Mouse (Mus musculus) ES-E14 (cell line): ENCODE data around the gene Doc2b. TPM values are rescaled to one million over a fixed set of nuclear protein-coding genes. Genes with fewer than 3 reads are reported as not detected.

Source experiments
- DNase-seq: peaks from one replicate; pipeline ENCODE4 v3.0.0-alpha.2; 2013; ENCODE audit warnings: low read depth, low spot score
- H3K27ac ChIP-seq: 2 replicates; pipeline ENCODE4 v1.5.1; 2012; ENCODE audit warnings: low read depth, mild to moderate bottlenecking, low read length, moderate library complexity, mixed read lengths; ENCODE audit not compliant: poor library complexity, insufficient read depth, severe bottlenecking
- H3K36me3 ChIP-seq: 2 replicates; pipeline ENCODE4 v1.6.1; 2012; ENCODE audit warnings: mild to moderate bottlenecking, low read length, moderate library complexity, mixed read lengths; ENCODE audit not compliant: control insufficient read depth, poor library complexity, insufficient read depth, severe bottlenecking
- H3K4me1 ChIP-seq, 2 experiments: fragments of 150-350 bp in 1 of 2; sonication (generic) in 1 of 2; 2 replicates each; pipeline ENCODE4 v1.6.1; 2012; ENCODE audit warnings: low read length in 2 of 2, mild to moderate bottlenecking in 1 of 2, mixed read lengths in 1 of 2; ENCODE audit not compliant: control insufficient read depth in 2 of 2, insufficient read depth in 2 of 2, poor library complexity in 1 of 2
- H3K4me3 ChIP-seq, 2 experiments: fragments of 150-350 bp in 1 of 2; sonication (generic) in 1 of 2; 2 replicates each; pipeline ENCODE4 v1.5.1; 2012; ENCODE audit warnings: low read length in 2 of 2, low read depth in 1 of 2, mild to moderate bottlenecking in 1 of 2, mixed read lengths in 1 of 2; ENCODE audit not compliant: insufficient read depth in 1 of 2, poor library complexity in 1 of 2, severe bottlenecking in 1 of 2
- H3K9ac ChIP-seq: 2 replicates; pipeline ENCODE4 v1.6.1; 2012; ENCODE audit warnings: low read depth, mild to moderate bottlenecking, low read length, mixed read lengths; ENCODE audit not compliant: poor library complexity, insufficient read depth, severe bottlenecking
- H3K9me3 ChIP-seq: fragments of 150-350 bp; sonication (generic); 2 replicates; pipeline ENCODE4 v1.6.1; 2012; ENCODE audit warnings: low read depth, mild to moderate bottlenecking, low read length; ENCODE audit not compliant: control insufficient read depth, insufficient read depth
- CHD2 ChIP-seq: IDR thresholded peaks from 2 replicates; pipeline ENCODE4 v1.6.1; 2014; ENCODE audit warnings: mild to moderate bottlenecking, low read depth, low read length, inconsistent platforms
- HCFC1 ChIP-seq: IDR thresholded peaks from 2 replicates; pipeline ENCODE4 v1.6.1; 2012; ENCODE audit warnings: low read length, inconsistent platforms, borderline replicate concordance; ENCODE audit not compliant: insufficient read depth
- MAFK ChIP-seq: IDR thresholded peaks from 2 replicates; pipeline ENCODE4 v1.6.1; 2014; ENCODE audit warnings: mild to moderate bottlenecking, low read depth, low read length, inconsistent platforms; ENCODE audit not compliant: insufficient read depth
- ZC3H11A ChIP-seq: IDR thresholded peaks from 2 replicates; pipeline ENCODE4 v1.6.1; 2012; ENCODE audit warnings: low read depth, mild to moderate bottlenecking, inconsistent platforms, low read length, borderline replicate concordance
- ZNF384 ChIP-seq: IDR thresholded peaks from 2 replicates; pipeline ENCODE4 v1.6.1; 2012; ENCODE audit warnings: low read depth, low read length, inconsistent platforms
- in situ Hi-C, 2 experiments: fragments of 600-800 bp; cut with MboI; formaldehyde crosslinking; loops; one replicate each; pipeline ENCODE4 v1.15.1; 2025; ENCODE audit warnings: low sequenced_read_pairs in 2 of 2, inconsistent platforms in 1 of 2; ENCODE audit not compliant: unreplicated experiment in 2 of 2
- total RNA-seq: library from RNA; depleted of rRNA; stranded (reverse); fragments of 300-350 nt; gene quantifications from 2 replicates; pipeline ENCODE4 v1.2.3, GENCODE M21; 2012

Gene Doc2b
- total RNA-seq, 1 experiment, result 0.27 TPM

GRCm38 (mm10) chr11:75838861-75839426 lies 43.1 kb upstream of the Doc2b start:
- peaks cover 4 to 24% of the 10 kb centered on the region in 2 experiments; a peak in 2 of 4 replicates for H3K4me1 ChIP-seq
- H3K36me3 ChIP-seq, result no peaks in the 10 kb centered on the region; the same call in 1 of the 2 replicates
- no peak for DNase-seq
- no peak overlapping the region for H3K4me3 ChIP-seq
- in situ Hi-C loops, result no loop called here
- H3K9me3 ChIP-seq, result no peaks in the 10 kb centered on the region
- H3K27ac ChIP-seq, result no peak overlapping the region
- TF ChIP-seq HCFC1 (no peak), ZNF384 (no peak), MAFK (no peak), CHD2 (no peak), ZC3H11A (no peak)
- H3K9ac ChIP-seq, result no peak overlapping the region

GRCm38 (mm10) chr11:75836240-75836610 lies 40.4 kb upstream of the Doc2b start:
- Histone ChIP-seq H3K4me1 (peaks cover 4 to 18% of the 10 kb centered on the region in 2 experiments; a peak in 2 of 4 replicates), H3K9ac (no peak overlapping the region), H3K27ac (no peak overlapping the region), H3K36me3 (no peaks in the 10 kb centered on the region; the same call in 1 of the 2 replicates), H3K4me3 (no peak overlapping the region), H3K9me3 (no peaks in the 10 kb centered on the region)
- no peak for TF ChIP-seq ZC3H11A
- no peak for TF ChIP-seq HCFC1
- TF ChIP-seq ZNF384, result no peak
- TF ChIP-seq MAFK, result no peak
- no peak for TF ChIP-seq CHD2
- DNase-seq, result peak; percentile 41
- in situ Hi-C loops, result no loop called here

- in situ Hi-C loops, result no loop called here
- DNase-seq, result no peak
- H3K36me3 ChIP-seq, result no peaks in the 10 kb centered on the region; the same call in 1 of the 2 replicates
- H3K27ac ChIP-seq, result no peak overlapping the region
- no peak overlapping the region for H3K9ac ChIP-seq
- no peak overlapping the region for H3K4me3 ChIP-seq
- H3K9me3 ChIP-seq, result no peaks in the 10 kb centered on the region
- H3K4me1 ChIP-seq, result peaks cover 4 to 17% of the 10 kb centered on the region in 2 experiments; a peak in 2 of 4 replicates
- TF ChIP-seq HCFC1 (no peak), MAFK (no peak), CHD2 (no peak), ZC3H11A (no peak), ZNF384 (0 out of 2 replicates have a peak, but pooled peaks have one; percentile 31)
Measured at GRCm38 (mm10) chr11:75835587-75836239, 39.9 kb upstream of the Doc2b start.

- Histone ChIP-seq H3K4me1 (peaks cover 4 to 14% of the 10 kb centered on the region in 2 experiments; a peak in 2 of 4 replicates), H3K27ac (no peak overlapping the region), H3K4me3 (no peak overlapping the region), H3K9ac (no peak overlapping the region), H3K36me3 (no peaks in the 10 kb centered on the region; the same call in 1 of the 2 replicates), H3K9me3 (no peaks in the 10 kb centered on the region)
- TF ChIP-seq ZNF384 (no peak), ZC3H11A (no peak), HCFC1 (no peak), CHD2 (no peak), MAFK (no peak)
- in situ Hi-C loops, result no loop called here
- no peak for DNase-seq
Measured at GRCm38 (mm10) chr11:75833081-75833480, 37.2 kb upstream of the Doc2b start.
